Mouse (Mus musculus): Measurements from ENCODE around the gene Erbb4. TPM values are rescaled to one million over a fixed set of nuclear protein-coding genes. Genes with fewer than 3 reads are reported as not detected.

The Erbb4 gene
- total RNA-seq, 4 experiments from 2014 or later, result 43.8 to 51.8 (median 48.4) TPM

DNA sequence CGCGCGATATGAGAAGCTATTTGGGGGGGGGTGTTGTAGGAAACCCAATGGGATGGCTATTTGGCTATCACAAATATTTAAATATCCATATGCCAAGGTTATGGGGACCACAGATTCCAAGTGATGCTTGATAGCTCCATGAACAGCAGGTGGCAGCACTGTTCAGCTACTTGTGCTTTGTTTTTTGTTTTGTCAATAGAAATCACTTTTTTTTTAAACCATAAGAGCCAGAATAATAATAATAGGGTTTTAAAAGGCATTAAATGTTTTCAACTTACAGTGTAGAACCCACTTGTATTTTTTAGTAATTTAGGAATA, 1001.4 kb downstream of the Erbb4 start:
- DNase-seq (ENCODE audit: low spot score in 2 of 2), result peak in 1 of 2 experiments; percentile 25

DNA sequence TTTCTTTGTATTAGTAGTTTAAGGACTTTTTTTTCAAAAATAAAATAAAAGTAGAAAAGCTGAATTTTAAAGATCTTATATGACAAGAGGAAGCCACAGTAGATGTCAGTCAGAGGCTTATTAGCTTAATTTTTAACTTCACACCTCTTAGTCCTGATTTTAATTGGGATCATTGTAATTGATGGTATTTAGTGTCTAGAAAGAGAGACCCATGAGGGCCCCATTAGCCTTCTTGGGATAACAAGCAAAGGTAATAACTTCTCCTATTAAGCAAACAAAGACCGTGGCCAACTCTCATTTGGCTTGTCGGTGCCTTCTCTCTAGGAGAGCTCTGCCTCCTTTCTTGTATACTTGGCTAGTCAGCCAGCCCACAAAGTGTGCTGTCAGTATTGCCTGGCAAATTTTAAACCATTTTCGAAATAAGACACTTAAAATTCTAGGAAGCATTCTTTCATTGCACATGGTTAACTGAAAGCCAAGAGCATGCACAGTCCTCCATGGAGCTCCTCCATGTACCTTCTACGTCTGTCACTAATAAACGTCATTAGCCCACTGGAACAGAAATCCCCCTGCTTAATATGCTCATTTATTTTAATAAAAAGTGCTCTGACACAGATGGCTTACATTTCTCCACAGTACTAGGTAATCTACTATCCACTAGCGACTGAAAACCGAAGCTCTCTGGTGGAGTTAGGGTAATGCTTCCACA, 1001.9 kb downstream of the Erbb4 start:
- DNase-seq (ENCODE audit: low spot score in 2 of 2), result no peak

DNA sequence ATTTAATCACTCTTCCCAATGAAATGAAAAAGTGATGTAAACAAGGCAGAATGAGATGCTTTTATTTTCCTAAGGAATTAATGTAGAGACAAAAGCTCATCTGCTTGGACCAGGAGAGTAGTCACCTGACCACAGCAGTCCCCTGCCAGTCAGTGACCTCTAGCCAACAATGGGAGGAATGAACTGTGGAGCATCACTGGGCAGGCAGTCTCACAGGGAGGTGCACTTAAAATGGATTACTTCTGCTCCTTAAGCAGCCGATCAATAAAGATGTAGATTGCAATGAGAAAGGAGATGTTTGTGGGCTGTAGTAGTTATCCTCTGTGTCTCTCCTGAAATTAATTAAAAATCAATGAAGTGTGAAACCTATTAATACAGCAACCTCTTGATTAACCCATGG, 1018.2 kb downstream of the Erbb4 start:
- no peak for DNase-seq (ENCODE audit: low spot score in 2 of 2)

DNA sequence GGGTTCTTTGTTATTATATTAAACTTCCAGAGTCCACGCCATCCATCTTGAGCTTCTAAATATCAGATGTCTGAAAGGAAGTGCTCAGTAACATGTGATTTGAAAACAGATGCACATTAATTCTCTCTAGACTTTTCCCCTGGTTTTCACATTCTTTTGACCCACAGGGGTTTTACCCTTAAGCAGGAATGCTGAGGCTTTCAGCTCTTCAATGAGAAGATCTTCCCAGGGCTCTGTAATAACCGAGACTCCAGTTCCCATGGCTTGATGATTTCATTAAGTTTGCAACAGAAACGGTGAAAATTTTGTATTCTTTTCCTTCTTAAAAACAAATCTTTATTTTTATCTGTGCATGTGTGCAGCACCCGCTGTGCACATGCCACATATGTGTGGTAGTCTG, 1051.4 kb downstream of the Erbb4 start:
- no peak for DNase-seq (ENCODE audit: low spot score in 2 of 2)

DNA sequence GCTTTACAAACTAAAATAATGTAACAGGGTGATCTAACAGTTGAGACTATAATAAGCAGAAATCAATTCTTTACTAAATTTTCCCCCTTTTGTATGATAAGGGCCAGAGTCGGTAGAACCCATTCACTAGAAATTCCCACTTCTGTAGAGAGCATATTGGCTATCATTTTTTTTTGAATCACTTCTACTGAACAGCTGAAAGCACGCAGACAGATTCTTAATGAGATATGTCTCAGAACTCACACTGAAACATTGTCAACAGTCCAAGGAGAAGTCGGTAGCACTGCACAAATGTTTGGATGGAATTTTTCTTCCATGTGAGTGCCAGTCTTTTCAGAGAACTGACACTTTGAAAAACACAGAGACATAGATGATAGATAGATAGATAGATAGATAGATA, 1053.1 kb downstream of the Erbb4 start:
- no peak for DNase-seq (ENCODE audit: low spot score in 2 of 2)

DNA sequence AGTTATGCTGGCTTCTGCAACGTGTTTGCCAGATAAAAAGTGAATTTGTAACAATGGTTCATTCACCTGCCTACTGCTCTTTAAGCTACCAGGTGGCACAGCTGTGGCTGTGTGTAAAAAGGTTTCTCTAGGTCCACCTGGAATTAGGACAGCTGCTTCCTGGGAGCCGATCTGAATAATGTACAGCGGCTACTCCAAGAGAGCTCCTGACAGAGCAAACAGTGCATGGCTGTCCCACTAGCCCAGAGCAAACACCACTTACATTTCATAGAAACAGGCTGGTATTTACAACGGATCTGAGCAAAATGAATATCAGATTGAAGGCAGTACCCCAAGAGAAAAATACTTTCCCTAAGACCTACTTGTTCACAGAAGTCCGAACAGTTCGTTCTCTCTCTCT, 1058.0 kb downstream of the Erbb4 start:
- DNase-seq (ENCODE audit: low spot score in 2 of 2), result no peak

DNA sequence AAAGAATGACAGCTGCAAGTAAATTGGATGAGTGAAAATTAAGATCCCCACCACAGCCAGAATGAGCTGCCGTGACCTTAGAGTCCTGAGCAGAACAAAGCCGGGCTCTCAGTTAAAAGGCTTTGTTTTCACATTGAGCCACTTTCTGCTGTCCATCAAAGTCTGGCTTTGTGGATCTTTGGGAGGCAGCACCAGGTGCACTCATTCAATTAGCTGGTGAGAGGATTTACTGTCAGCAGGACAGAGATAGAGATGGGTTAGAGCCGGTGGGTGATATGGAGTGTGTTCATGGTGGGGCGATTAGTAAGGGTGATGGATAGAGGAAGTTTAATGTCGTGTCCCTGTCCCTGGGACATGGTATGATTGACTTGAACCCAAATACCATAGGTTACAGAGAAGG, 1060.7 kb downstream of the Erbb4 start:
- DNase-seq (ENCODE audit: low spot score in 2 of 2), result no peak

DNA sequence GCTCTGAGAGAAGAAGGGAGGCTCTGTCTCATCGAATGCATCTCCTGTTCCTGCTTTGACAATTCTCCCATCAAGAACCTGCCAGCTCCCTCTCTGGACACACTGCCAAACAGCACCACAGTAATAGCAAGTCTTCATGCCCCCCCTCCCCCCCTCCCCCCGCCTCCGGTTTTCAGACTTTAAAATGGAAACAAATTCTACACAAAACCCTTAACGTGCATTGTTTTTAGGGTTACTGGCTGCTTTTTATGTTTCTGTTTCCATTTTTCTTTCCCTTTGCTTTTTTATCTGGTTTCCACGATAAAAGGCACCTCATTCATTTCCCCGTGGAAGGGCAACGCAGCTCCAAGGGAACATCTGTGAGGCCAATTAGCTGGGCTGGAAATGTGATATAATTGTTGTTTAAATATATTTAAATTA, 1061.3 kb downstream of the Erbb4 start:
- DNase-seq (ENCODE audit: low spot score in 2 of 2), result no peak

DNA sequence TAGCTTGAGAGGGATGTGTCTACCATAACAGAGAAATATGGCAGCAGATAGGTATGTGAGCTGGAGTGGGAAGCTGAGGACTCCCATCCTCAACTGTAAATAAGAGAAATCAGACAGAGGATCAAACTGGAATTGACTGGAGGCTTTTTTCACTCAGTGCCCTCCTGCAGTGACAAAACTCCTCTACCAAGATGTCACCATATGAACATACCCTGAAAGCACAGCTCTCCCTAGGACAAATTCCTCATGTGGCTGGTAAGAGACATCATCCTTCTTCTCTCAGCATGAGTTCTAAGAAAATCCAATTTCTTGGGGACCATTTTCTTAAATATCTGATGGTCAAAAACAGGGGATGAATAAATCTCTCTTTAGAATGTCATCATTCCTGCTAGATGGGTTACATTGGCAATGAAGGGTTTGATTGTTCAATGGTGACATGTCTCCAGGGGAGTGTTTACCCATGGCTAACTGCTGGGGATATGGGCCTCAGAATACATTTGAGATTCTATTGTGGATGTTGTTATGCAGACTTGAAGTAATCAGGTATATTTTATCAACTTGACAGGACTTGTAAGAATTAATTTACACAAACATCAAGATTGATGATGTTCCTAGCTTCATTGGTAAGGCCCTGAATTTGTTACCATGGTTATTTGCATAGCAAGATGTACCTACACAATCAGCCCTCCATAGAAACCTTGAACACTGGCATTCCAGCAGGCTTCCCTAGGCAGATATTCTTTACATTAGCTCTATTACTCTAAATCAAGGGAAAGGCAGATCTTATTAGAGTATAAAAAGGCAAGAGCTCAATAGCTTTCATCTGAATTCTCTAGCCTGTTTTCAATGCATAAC, 1083.5 kb downstream of the Erbb4 start:
- no peak for DNase-seq (ENCODE audit: low spot score in 2 of 2)

DNA sequence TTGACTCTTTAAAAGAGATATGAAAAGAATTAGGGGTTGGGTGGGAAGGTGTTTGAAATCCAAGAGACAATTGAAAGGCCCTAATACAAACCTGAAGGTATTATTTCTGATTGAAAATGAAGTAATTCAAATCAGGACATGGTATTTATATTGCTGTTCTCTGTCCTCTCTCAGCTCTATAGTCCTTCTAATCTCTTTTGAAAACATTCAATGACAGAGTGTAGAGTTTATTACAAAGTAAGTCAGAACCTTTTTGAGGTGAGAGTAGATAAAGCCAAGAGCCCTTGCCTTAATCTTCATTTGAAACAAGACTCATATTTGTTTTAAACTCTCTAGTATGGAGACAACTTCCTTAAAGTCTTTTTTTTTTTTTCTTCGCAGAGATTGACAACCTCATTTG, 1087.8 kb downstream of the Erbb4 start:
- DNase-seq (ENCODE audit: low spot score in 2 of 2), result no peak

DNA sequence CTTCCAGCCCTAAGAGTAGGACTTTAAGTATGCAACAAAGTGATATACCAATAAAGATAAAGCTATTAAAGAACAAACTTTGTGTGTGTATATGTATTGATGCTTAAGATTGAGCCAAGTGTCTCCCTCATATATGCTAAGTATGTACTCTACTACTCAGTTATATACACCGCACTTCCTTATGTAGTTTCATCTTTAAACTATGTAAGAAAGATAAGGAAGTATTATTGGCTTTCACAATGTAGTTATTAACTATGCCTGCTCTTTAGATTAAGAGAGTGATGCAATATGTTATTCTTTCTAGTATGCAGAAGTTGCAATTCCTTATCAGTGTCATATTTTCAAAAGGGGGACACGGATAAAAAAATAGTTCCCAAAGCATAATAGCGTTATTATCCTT, 1088.2 kb downstream of the Erbb4 start:
- no peak for DNase-seq (ENCODE audit: low spot score in 2 of 2)
